In the genomic region with DNA sequence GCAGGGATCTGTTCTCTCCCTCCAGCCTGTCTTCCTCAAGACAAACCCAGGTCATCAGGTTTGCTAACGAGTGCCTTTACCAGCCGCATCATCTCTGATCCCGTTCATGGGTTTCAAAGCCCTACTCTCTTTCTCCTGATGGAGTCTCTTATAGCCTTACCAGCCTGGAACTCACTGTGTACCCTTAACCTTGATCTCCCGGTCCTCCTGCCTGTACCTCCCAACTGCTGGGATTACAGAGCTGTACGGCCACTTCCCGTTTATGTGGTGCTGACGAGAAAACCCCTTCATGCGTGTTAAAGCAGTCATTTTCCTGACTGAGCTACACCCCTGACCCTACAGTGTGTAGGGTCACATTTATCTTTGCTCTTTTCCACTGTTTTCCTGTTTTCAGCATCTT, we compare ENCODE assay signal across 15 mouse cellular contexts. TPM values are rescaled to one million over a fixed set of nuclear protein-coding genes. Genes with fewer than 3 reads are reported as not detected.
DNase-seq lines count a peak whose midpoint lies in the region; ATAC-seq and TF ChIP-seq lines count a peak whose summit lies in the region.
"Had no signal": no experiment of that assay in that cellular context is flagged by ENCODE, and none has a peak within 500 bp of the region (broad histone marks: within the 10 kb centered on the region; RNA-seq: fewer than 3 reads in every experiment).

No protein-coding gene starts in this region.

- H3K9me3 ChIP-seq in heart, embryonic 14.5 days (ENCODE audit: control insufficient read depth, low read length): no peaks in the 10 kb centered on the region
- no peaks in the 10 kb centered on the region for H3K9me3 ChIP-seq in liver, postnatal 0 days (ENCODE audit: low read length)
- no peaks in the 10 kb centered on the region for H3K9me3 ChIP-seq in hindbrain, embryonic 12.5 days (replicated peaks)
- H3K9me3 ChIP-seq: neural tube, embryonic 13.5 days had no signal

- intact Hi-C loops in heart, postnatal 25 days (cut with DNase I): no loop called here

- 43% methylated on average over 8 of the region's 8 CpGs for WGBS in heart, embryonic 14.5 days
- 88% methylated on average over 8 of the region's 8 CpGs for WGBS in thymus, adult 2 months
- WGBS in liver, postnatal 0 days (ENCODE audit: insufficient replicate concordance): 46% methylated on average over 8 of the region's 8 CpGs
- 62% methylated on average over 8 of the region's 8 CpGs for WGBS in hindbrain, embryonic 12.5 days

- TF ChIP-seq POLR2A in thymus, adult 2 months (IDR thresholded peaks at IDR 0.05; ENCODE audit: control insufficient read depth, extremely low read depth, insufficient read depth, low read length, poor library complexity): no peak

- no peak for TF ChIP-seq EP300 in liver, postnatal 0 days (IDR thresholded peaks at IDR 0.05; ENCODE audit: low read depth)

- no peak overlapping the region for H3K4me3 ChIP-seq in heart, embryonic 14.5 days (ENCODE audit: control insufficient read depth in 1 of 2, insufficient read depth in 1 of 2, low read depth in 1 of 2, low read length in 2 of 2)
- H3K4me3 ChIP-seq in thymus, adult 2 months (ENCODE audit: control insufficient read depth, insufficient read depth, low read length): no peak overlapping the region
- no peak overlapping the region for H3K4me3 ChIP-seq in liver, postnatal 0 days (ENCODE audit: low read depth, low read length)
- H3K4me3 ChIP-seq in hindbrain, embryonic 12.5 days: no peak overlapping the region
- H3K4me3 ChIP-seq: erythroblast, embryonic 14.5 days; limb, embryonic 15.5 days; neural tube, embryonic 13.5 days had no signal

- 0 out of 2 replicates have a peak overlapping the region, but pooled peaks have one; percentile 0 for H3K4me2 ChIP-seq in heart, embryonic 14.5 days (ENCODE audit: low read length)
- H3K4me2 ChIP-seq in liver, postnatal 0 days (ENCODE audit: low read depth, low read length): peak overlapping the region; percentile 29; the same call in 1 of the 2 replicates
- H3K4me2 ChIP-seq in hindbrain, embryonic 12.5 days (replicated peaks): no peak overlapping the region
- H3K4me2 ChIP-seq: limb, embryonic 15.5 days; midbrain, embryonic 11.5 days; neural tube, embryonic 13.5 days had no signal

- H3K9ac ChIP-seq in heart, embryonic 14.5 days (ENCODE audit: low read length): no peak overlapping the region
- no peak overlapping the region for H3K9ac ChIP-seq in liver, postnatal 0 days (replicated peaks)
- H3K9ac ChIP-seq in hindbrain, embryonic 12.5 days: no peak overlapping the region
- H3K9ac ChIP-seq: limb, embryonic 15.5 days; neural tube, embryonic 13.5 days had no signal

- no peaks in the 10 kb centered on the region for H3K27me3 ChIP-seq in heart, embryonic 14.5 days (ENCODE audit: control insufficient read depth, insufficient read depth, low read length)
- no peaks in the 10 kb centered on the region for H3K27me3 ChIP-seq in thymus, adult 2 months (ENCODE audit: control insufficient read depth, insufficient read depth, low read length)
- H3K27me3 ChIP-seq in liver, postnatal 0 days (ENCODE audit: insufficient read depth, low read length): no peaks in the 10 kb centered on the region
- H3K27me3 ChIP-seq in hindbrain, embryonic 12.5 days: no peaks in the 10 kb centered on the region
- H3K27me3 ChIP-seq: limb, embryonic 15.5 days; neural tube, embryonic 13.5 days had no signal

- H3K4me1 ChIP-seq in heart, embryonic 14.5 days (ENCODE audit: control insufficient read depth in 2 of 2, insufficient read depth in 2 of 2, low read length in 2 of 2): peaks cover 5 to 10% of the 10 kb centered on the region in 2 experiments
- H3K4me1 ChIP-seq in thymus, adult 2 months (replicated peaks; ENCODE audit: control insufficient read depth, insufficient read depth, low read length): no peaks in the 10 kb centered on the region
- H3K4me1 ChIP-seq in liver, postnatal 0 days (ENCODE audit: insufficient read depth): peaks cover 20% of the 10 kb centered on the region
- peaks cover 8% of the 10 kb centered on the region for H3K4me1 ChIP-seq in hindbrain, embryonic 12.5 days
- H3K4me1 ChIP-seq: neural tube, embryonic 13.5 days had no signal

- 0 out of 4 replicates have a peak overlapping the region, but pooled peaks of 1 of the 2 experiments have one; percentile 1 for H3K27ac ChIP-seq in heart, embryonic 14.5 days (replicated peaks in 1 of 2; ENCODE audit: control insufficient read depth in 1 of 2, insufficient read depth in 1 of 2, low read depth in 2 of 2, low read length in 2 of 2)
- H3K27ac ChIP-seq in thymus, adult 2 months (ENCODE audit: control insufficient read depth, insufficient read depth, low read length): peak overlapping the region; percentile 34; the same call in 1 of the 2 replicates
- peak overlapping the region; percentile 63 for H3K27ac ChIP-seq in liver, postnatal 0 days (ENCODE audit: low read depth)
- no peak overlapping the region for H3K27ac ChIP-seq in hindbrain, embryonic 12.5 days
- H3K27ac ChIP-seq: neural tube, embryonic 13.5 days had no signal

- no peak for DNase-seq in heart, postnatal 25 days (ENCODE audit: low spot score)
- DNase-seq in thymus, adult 2 months: no peak
- DNase-seq in thymus, adult 18-20 months: no peak
- DNase-seq in liver, postnatal 0 days: no peak
- DNase-seq in lung, postnatal 36 days: no peak
- DNase-seq in embryo, embryonic 9.5 days (ENCODE audit: extremely low spot score): no peak
- DNase-seq: cerebellum, postnatal 36 days; right cerebral cortex, postnatal 14 days; thymus, postnatal 14 days had no signal

- no peaks in the 10 kb centered on the region for H3K36me3 ChIP-seq in heart, embryonic 14.5 days (ENCODE audit: control insufficient read depth, insufficient read depth, low read length)
- H3K36me3 ChIP-seq in thymus, adult 2 months (ENCODE audit: control insufficient read depth, insufficient read depth, low read length): no peaks in the 10 kb centered on the region
- peaks cover 21% of the 10 kb centered on the region for H3K36me3 ChIP-seq in liver, postnatal 0 days (replicated peaks; ENCODE audit: insufficient read depth, low read length)
- H3K36me3 ChIP-seq in hindbrain, embryonic 12.5 days: no peaks in the 10 kb centered on the region
- H3K36me3 ChIP-seq: neural tube, embryonic 13.5 days had no signal

- TF ChIP-seq CTCF in thymus, adult 2 months (IDR thresholded peaks at IDR 0.05; ENCODE audit: borderline replicate concordance, control insufficient read depth, extremely low read depth, insufficient read depth, low read length, poor library complexity): no peak
- no peak for TF ChIP-seq CTCF in liver, postnatal 0 days (IDR thresholded peaks at IDR 0.05; ENCODE audit: low read depth)

- no peak for ATAC-seq in heart, embryonic 14.5 days (ENCODE audit: insufficient number of reproducible peaks, insufficient read depth, low FRiP score, low read depth)
- peak; percentile 8; the same call in 1 of the 2 replicates for ATAC-seq in liver, postnatal 0 days
- ATAC-seq in hindbrain, embryonic 12.5 days (ENCODE audit: low FRiP score): no peak

RNA-seq across cellular contexts. Expression of gene Taok3, which starts 39.4 kb away (rescaled TPM):
- 8.9 and 10.3 TPM in 2 replicates for polyA plus RNA-seq in heart, embryonic 14.5 days (2014; fragmentation: Nextera tagmentation; extraction: Ambion mirVana)
- total RNA-seq in heart, postnatal 25 days (2021): 1 to 10 TPM; 7.6 to 7.9 TPM
- 43.5 and 50.8 TPM in 2 replicates for polyA plus RNA-seq in thymus, adult 2 months (2012; rRNA removed)
- polyA plus RNA-seq in liver, postnatal 0 days (2015; fragmentation: Nextera tagmentation; extraction: Ambion mirVana): 40.5 and 41.9 TPM in 2 replicates
- polyA plus RNA-seq in hindbrain, embryonic 12.5 days (2016; fragmentation: Nextera tagmentation; extraction: Ambion mirVana): 30.6 and 31.8 TPM in 2 replicates

RNA-seq across cellular contexts. Expression of gene Suds3, which starts 43.4 kb away (rescaled TPM):
- 26.3 and 32.6 TPM in 2 replicates for polyA plus RNA-seq in heart, embryonic 14.5 days (2014; fragmentation: Nextera tagmentation; extraction: Ambion mirVana)
- 10 to 100 TPM; 87.3 to 90.4 TPM for total RNA-seq in heart, postnatal 25 days (2021)
- polyA plus RNA-seq in thymus, adult 2 months (2012; rRNA removed): 108 and 113 TPM in 2 replicates
- polyA plus RNA-seq in liver, postnatal 0 days (2015; fragmentation: Nextera tagmentation; extraction: Ambion mirVana): 30.5 and 33.4 TPM in 2 replicates
- polyA plus RNA-seq in hindbrain, embryonic 12.5 days (2016; fragmentation: Nextera tagmentation; extraction: Ambion mirVana): 118 and 120 TPM in 2 replicates
